ENCODE assay signal across 8 mouse cellular contexts in genomic region chr11:117077227-117077626, GRCm38 (mm10). TPM values are rescaled to one million over a fixed set of nuclear protein-coding genes. Genes with fewer than 3 reads are reported as not detected.
DNase-seq lines count a peak whose midpoint lies in the region; ATAC-seq and TF ChIP-seq lines count a peak whose summit lies in the region.

No protein-coding gene starts in this region.

- no peaks in the 10 kb centered on the region for H3K36me3 ChIP-seq in testis, adult 2 months (ENCODE audit: control insufficient read depth, insufficient read depth, low read length)
- H3K36me3 ChIP-seq in liver, embryonic 13.5 days = peaks cover 34% of the 10 kb centered on the region

- H3K4me1 ChIP-seq in testis, adult 2 months (ENCODE audit: control insufficient read depth, insufficient read depth, low read length) = peaks cover 20% of the 10 kb centered on the region
- H3K4me1 ChIP-seq in liver, embryonic 13.5 days (replicated peaks) = peaks cover 63% of the 10 kb centered on the region

- no peak for DNase-seq in gastrocnemius, adult 2 months
- no peak for DNase-seq in gastrocnemius, adult 18-20 months (ENCODE audit: low spot score)
- DNase-seq in testis, postnatal 10 days (ENCODE audit: low spot score) = no peak
- no peak for DNase-seq in liver, embryonic 13.5 days
- no peak for DNase-seq in ovary, adult 18-20 months (ENCODE audit: low spot score)
- DNase-seq in ovary, postnatal 36 days (ENCODE audit: low spot score) = no peak
- no peak for DNase-seq in natural killer cell, adult 2 months (ENCODE audit: low spot score in 2 of 2)

- peak overlapping the region; percentile 95 for H3K4me3 ChIP-seq in gastrocnemius, adult 2 months
- peak overlapping the region; percentile 94 for H3K4me3 ChIP-seq in testis, adult 2 months (ENCODE audit: control insufficient read depth, low read depth, low read length)
- H3K4me3 ChIP-seq in liver, embryonic 13.5 days (replicated peaks) = peak overlapping the region; percentile 72

- WGBS in liver, embryonic 13.5 days (ENCODE audit: insufficient replicate concordance) = 1% methylated on average over 8 of the region's 8 CpGs

- no peak for TF ChIP-seq POLR2A in testis, adult 2 months (IDR thresholded peaks at IDR 0.05; ENCODE audit: control insufficient read depth, low read depth, low read length)

- ATAC-seq in liver, embryonic 13.5 days (ENCODE audit: low read depth) = no peak

- no peak for TF ChIP-seq CTCF in gastrocnemius, adult 2 months (IDR thresholded peaks at IDR 0.05)
- no peak for TF ChIP-seq CTCF in testis, adult 2 months (IDR thresholded peaks at IDR 0.05; ENCODE audit: control insufficient read depth, insufficient read depth, insufficient replicate concordance, low read depth, low read length)

- H3K4me2 ChIP-seq in liver, embryonic 13.5 days = peak overlapping the region; percentile 78

- peak overlapping the region; percentile 80 for H3K9ac ChIP-seq in liver, embryonic 13.5 days

- no peaks in the 10 kb centered on the region for H3K27me3 ChIP-seq in testis, adult 2 months (ENCODE audit: control insufficient read depth, insufficient read depth, low read length)
- H3K27me3 ChIP-seq in liver, embryonic 13.5 days = no peaks in the 10 kb centered on the region

- peak overlapping the region; percentile 97 for H3K27ac ChIP-seq in gastrocnemius, adult 2 months
- peak overlapping the region; percentile 14; the same call in 1 of the 2 replicates for H3K27ac ChIP-seq in testis, adult 2 months (ENCODE audit: control insufficient read depth, insufficient read depth, low read depth, low read length)
- peak overlapping the region; percentile 31 for H3K27ac ChIP-seq in liver, embryonic 13.5 days

- intact Hi-C loops in gastrocnemius, adult 2 months (cut with DNase I) = no loop called here

- no peaks in the 10 kb centered on the region for H3K9me3 ChIP-seq in liver, embryonic 13.5 days (replicated peaks)

RNA-seq across cellular contexts. Expression of gene Sec14l1, which starts 37.7 kb away (rescaled TPM):
- 10 to 100 TPM; 52.3 to 52.8 TPM for total RNA-seq in gastrocnemius, adult 2 months (2021)
- 10 to 100 TPM; 52.1 to 53.3 TPM for total RNA-seq in gastrocnemius, adult 18-20 months (2021)
- 133 and 153 TPM in 2 replicates for polyA plus RNA-seq in testis, adult 2 months (2012; rRNA removed)
- 19.7 and 23.2 TPM in 2 replicates for polyA plus RNA-seq in liver, embryonic 13.5 days (2015; fragmentation: Nextera tagmentation; extraction: Ambion mirVana)

Comparison
In these comparisons a context has a peak if more than half of its experiments do, and no peak if none do; other contexts are left out.
1. H3K27ac ChIP-seq: peak in every context shown above with its lines; median percentile 97 in gastrocnemius, adult 2 months; 31 in liver, embryonic 13.5 days; 14 in testis, adult 2 months.